Mouse (Mus musculus) left cerebral cortex, adult 9 months (tissue): ENCODE results near the gene Alg9.

ENCODE experiments used
- DNase-seq, 2 experiments: peaks; one replicate each; pipeline ENCODE4 v3.0.0; 2022; ENCODE audit warnings: low spot score in 2 of 2

Gene Alg9

GRCm38 (mm10) chr9:50852634-50853349 lies 78.0 kb downstream of the Alg9 start:
- DNase-seq, result no peak

GRCm38 (mm10) chr9:50854376-50854775 lies 79.6 kb downstream of the Alg9 start:
- no peak for DNase-seq

GRCm38 (mm10) chr9:50855133-50855766 lies 80.4 kb downstream of the Alg9 start:
- no peak for DNase-seq

GRCm38 (mm10) chr9:50855780-50856179 lies 81.0 kb downstream of the Alg9 start:
- DNase-seq, result no peak

GRCm38 (mm10) chr9:50856341-50857081 lies 81.7 kb downstream of the Alg9 start:
- peak; percentile 65 to 91 for DNase-seq

GRCm38 (mm10) chr9:50857082-50857641 lies 82.3 kb downstream of the Alg9 start:
- no peak for DNase-seq

GRCm38 (mm10) chr9:50858681-50859080 lies 83.9 kb downstream of the Alg9 start:
- DNase-seq, result no peak

GRCm38 (mm10) chr9:50861119-50861839 lies 86.5 kb downstream of the Alg9 start:
- peak in 1 of 2 experiments; percentile 49 for DNase-seq

- DNase-seq, result no peak
Measured at GRCm38 (mm10) chr9:50863824-50864223, 89.0 kb downstream of the Alg9 start.

- DNase-seq, result no peak
Measured at GRCm38 (mm10) chr9:50864877-50865276, 90.1 kb downstream of the Alg9 start.

GRCm38 (mm10) chr9:50865803-50866202 lies 91.0 kb downstream of the Alg9 start:
- no peak for DNase-seq

- no peak for DNase-seq
Measured at GRCm38 (mm10) chr9:50867015-50867414, 92.2 kb downstream of the Alg9 start.

GRCm38 (mm10) chr9:50868182-50868581 lies 93.4 kb downstream of the Alg9 start:
- DNase-seq, result no peak

- no peak for DNase-seq
Measured at GRCm38 (mm10) chr9:50873210-50873609, 98.4 kb downstream of the Alg9 start.

- no peak for DNase-seq
Measured at GRCm38 (mm10) chr9:50874031-50874430, 99.2 kb downstream of the Alg9 start.

GRCm38 (mm10) chr9:50875470-50875869 lies 100.7 kb downstream of the Alg9 start:
- no peak for DNase-seq

- DNase-seq, result no peak
Measured at GRCm38 (mm10) chr9:50876287-50876686, 101.5 kb downstream of the Alg9 start.

- DNase-seq, result no peak
Measured at GRCm38 (mm10) chr9:50877431-50877830, 102.6 kb downstream of the Alg9 start.

GRCm38 (mm10) chr9:50882183-50882582 lies 107.4 kb downstream of the Alg9 start:
- DNase-seq, result no peak

GRCm38 (mm10) chr9:50884093-50884492 lies 109.3 kb downstream of the Alg9 start:
- peak; percentile 32 to 46 for DNase-seq

GRCm38 (mm10) chr9:50884741-50885599 lies 110.2 kb downstream of the Alg9 start:
- peak; percentile 32 to 63 for DNase-seq
